Mouse (Mus musculus): ENCODE data around the gene P4ha2. TPM values are rescaled to one million over a fixed set of nuclear protein-coding genes. Genes with fewer than 3 reads are reported as not detected.

Gene P4ha2
- total RNA-seq (2014; fragmentation: Nextera tagmentation) (1.4 and 12.9 TPM in 2 replicates), total RNA-seq (2017) (0.65 and 2.5 TPM in 2 replicates)

DNA sequence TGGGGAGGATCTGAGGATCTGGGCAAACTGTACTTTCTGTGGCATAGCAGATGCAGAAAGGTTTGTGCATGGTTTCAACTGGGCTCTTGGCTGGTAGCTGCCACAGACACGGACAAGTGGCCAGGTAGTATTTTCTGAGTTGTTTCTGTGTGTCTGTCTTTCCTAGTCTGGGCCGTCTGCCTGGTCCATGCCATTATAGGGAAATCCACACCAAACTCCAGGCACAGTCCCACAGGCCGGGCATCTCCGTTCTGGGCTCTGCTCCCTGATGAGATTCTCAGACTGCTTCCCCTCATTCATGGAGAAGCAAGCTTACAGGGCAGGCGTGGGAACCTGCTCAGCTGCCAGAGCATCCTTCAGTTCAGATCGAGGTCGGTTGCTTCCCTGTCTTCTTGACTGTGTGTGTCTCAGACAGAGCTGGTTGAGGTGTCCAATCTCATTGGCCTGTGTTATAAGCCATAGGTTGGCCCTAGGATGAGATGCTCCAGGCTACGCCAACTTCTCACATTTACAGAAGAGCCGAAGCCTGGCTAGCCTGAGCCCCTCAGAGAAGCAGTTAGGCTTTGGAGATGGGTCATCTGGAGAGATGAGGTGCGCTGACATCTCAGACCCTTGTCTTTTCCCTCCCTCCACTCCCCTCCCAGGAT, at the start of gene P4ha2:
Gene P4ha2, plus strand, starts transcription at position 51 of the 647 bp plus-strand sequence.
- no peak for ATAC-seq (replicated peaks; ENCODE audit: low FRiP score, low TSS enrichment, poor library complexity, severe bottlenecking)

DNA sequence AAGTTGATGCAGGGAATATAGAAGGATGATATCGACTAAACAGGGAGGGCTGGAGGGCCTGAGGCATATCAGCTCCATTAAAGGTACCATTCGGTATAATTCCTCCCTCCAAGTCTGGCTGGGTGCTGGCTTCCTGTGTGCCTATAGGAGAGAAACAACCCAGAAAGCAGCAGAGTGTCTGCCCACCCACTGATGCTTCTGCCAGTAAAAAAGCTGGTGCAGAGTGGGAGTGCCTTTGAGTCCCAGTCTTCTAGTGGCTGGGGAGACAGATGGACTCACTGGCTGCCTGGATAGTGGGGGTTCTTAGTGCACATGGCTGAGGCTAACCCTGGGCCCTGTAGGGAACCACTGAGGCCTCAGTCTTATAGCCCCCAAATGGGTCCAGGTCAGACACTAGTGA, 49.7 kb upstream of the P4ha2 start:
- ATAC-seq (replicated peaks; ENCODE audit: low FRiP score, low TSS enrichment, poor library complexity, severe bottlenecking), result no peak

DNA sequence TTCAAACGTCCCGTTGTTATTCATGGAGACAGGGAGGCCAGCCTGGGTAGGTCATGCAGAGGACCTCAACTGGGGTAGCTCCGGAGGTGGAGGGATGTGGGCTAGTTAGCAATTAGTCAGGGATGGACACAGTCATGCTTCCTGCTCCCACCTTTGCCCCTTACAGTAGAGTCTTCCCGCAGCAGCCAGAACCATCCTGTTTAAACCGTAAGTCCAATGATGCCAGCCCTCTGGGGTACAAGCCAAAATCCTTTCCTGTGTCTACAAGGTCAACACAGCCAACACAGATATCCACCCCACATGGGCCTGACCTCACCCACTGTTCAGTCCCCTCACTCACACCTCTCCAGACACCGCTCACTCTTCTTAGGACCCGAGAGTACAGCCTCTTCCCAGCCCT, 48.7 kb upstream of the P4ha2 start:
- no peak for ATAC-seq (replicated peaks; ENCODE audit: low FRiP score, low TSS enrichment, poor library complexity, severe bottlenecking)

- ATAC-seq (replicated peaks; ENCODE audit: low FRiP score, low TSS enrichment, poor library complexity, severe bottlenecking), result no peak
Measured at GRCm38 (mm10) chr11:54052128-54052527, 47.8 kb upstream of the P4ha2 start.

- ATAC-seq (replicated peaks; ENCODE audit: low FRiP score, low TSS enrichment, poor library complexity, severe bottlenecking), result peak; percentile 59
Measured at GRCm38 (mm10) chr11:54053090-54053489, 46.8 kb upstream of the P4ha2 start.

GRCm38 (mm10) chr11:54054257-54054656, 45.6 kb upstream of the P4ha2 start:
- peak; percentile 57; the same call in 1 of the 2 replicates for ATAC-seq (replicated peaks; ENCODE audit: low FRiP score, low TSS enrichment, poor library complexity, severe bottlenecking)

- no peak for ATAC-seq (replicated peaks; ENCODE audit: low FRiP score, low TSS enrichment, poor library complexity, severe bottlenecking)
Measured at GRCm38 (mm10) chr11:54056132-54056531, 43.8 kb upstream of the P4ha2 start.

GRCm38 (mm10) chr11:54057428-54057827, 42.5 kb upstream of the P4ha2 start:
- ATAC-seq (replicated peaks; ENCODE audit: low FRiP score, low TSS enrichment, poor library complexity, severe bottlenecking), result no peak

DNA sequence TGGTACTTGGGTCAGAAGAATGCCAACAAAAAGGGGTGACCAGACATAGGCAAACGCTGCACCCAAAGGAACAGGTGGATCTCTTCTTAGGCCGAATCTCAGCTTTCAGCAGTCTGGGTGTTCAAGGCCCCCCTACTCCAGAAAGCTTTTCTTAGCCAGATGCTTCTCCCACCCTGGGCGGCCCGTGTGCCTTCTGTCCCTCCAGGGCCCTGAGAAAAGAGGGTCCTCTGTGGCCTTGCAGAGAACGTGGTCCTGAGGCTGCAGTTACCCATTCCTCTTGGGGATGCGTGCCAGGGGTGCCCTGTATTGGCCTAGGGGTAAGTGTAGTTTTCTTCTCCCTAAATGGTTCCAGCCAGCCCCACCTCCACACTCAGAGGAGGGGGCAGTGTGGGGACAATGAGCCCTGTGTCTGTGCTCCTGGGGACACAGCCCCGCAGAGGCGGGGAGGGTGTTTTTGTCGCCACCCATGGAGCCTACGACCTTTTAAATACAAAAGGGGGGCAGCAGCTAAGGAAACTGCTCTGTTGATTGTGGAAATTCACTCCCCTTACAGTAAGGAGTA, 41.8 kb upstream of the P4ha2 start:
- ATAC-seq (replicated peaks; ENCODE audit: low FRiP score, low TSS enrichment, poor library complexity, severe bottlenecking), result no peak

GRCm38 (mm10) chr11:54058643-54059042, 41.3 kb upstream of the P4ha2 start:
- no peak for ATAC-seq (replicated peaks; ENCODE audit: low FRiP score, low TSS enrichment, poor library complexity, severe bottlenecking)

GRCm38 (mm10) chr11:54059526-54059925, 40.4 kb upstream of the P4ha2 start:
- ATAC-seq (replicated peaks; ENCODE audit: low FRiP score, low TSS enrichment, poor library complexity, severe bottlenecking), result no peak

GRCm38 (mm10) chr11:54060316-54060715, 39.6 kb upstream of the P4ha2 start:
- no peak for ATAC-seq (replicated peaks; ENCODE audit: low FRiP score, low TSS enrichment, poor library complexity, severe bottlenecking)

- no peak for ATAC-seq (replicated peaks; ENCODE audit: low FRiP score, low TSS enrichment, poor library complexity, severe bottlenecking)
Measured at GRCm38 (mm10) chr11:54062086-54062752, 37.7 kb upstream of the P4ha2 start.

- no peak for ATAC-seq (replicated peaks; ENCODE audit: low FRiP score, low TSS enrichment, poor library complexity, severe bottlenecking)
Measured at GRCm38 (mm10) chr11:54062753-54063471, 37.0 kb upstream of the P4ha2 start.

GRCm38 (mm10) chr11:54063472-54063775, 36.5 kb upstream of the P4ha2 start:
- no peak for ATAC-seq (replicated peaks; ENCODE audit: low FRiP score, low TSS enrichment, poor library complexity, severe bottlenecking)

- ATAC-seq (replicated peaks; ENCODE audit: low FRiP score, low TSS enrichment, poor library complexity, severe bottlenecking), result no peak
Measured at GRCm38 (mm10) chr11:54064412-54064978, 35.4 kb upstream of the P4ha2 start.

DNA sequence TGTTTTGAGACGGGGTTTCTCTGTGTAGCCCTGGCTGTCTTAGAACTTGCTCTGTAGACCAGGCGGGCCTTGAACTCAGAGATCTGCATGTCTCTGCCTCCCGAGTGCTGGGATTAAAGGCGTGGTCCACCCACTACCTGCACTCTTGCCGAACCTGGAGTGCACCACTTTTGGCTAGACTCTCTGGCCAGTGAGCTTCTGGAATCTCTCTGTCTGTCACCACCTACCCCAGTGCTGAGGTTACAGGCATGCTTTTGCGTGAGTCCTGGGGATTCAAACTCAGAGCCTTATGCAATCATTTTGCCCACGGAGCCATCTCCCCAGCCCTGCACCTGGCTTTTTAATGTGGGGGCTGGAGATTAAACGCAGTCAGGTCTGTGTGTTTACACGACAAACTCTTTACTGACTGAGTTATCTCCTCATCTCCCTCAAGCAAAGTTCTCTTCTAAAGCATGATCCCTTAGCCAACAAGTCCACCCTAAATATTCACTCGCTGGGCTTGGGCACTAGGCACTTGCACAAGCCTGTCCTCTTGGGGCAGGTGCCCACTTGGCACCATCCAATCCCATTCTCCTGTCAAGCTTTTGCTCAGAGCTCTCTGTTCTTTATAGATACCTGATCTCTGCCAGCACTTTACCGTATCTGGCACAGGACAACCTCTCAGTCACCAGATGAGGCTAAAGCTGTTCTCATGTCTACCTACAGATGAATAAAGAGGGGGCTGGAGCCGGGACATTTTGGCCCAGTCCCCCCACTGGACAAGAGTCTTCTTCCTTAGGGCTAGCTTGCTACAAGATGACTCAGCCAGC, 34.6 kb upstream of the P4ha2 start:
- ATAC-seq (replicated peaks; ENCODE audit: low FRiP score, low TSS enrichment, poor library complexity, severe bottlenecking), result no peak

DNA sequence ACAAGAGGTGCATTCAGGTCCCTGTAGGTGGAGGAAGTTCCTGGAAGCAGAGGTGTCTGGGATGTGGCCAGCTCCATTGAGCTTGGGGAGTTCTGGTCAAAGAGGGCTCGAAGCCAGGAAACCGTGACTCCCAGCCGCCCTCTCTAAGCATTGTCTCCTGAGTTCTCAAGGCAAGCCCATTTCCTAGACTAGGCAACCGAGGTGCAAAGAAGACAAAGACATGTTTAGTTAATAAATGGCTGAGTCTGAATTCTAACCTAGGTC, 34.0 kb upstream of the P4ha2 start:
- ATAC-seq (replicated peaks; ENCODE audit: low FRiP score, low TSS enrichment, poor library complexity, severe bottlenecking), result no peak

DNA sequence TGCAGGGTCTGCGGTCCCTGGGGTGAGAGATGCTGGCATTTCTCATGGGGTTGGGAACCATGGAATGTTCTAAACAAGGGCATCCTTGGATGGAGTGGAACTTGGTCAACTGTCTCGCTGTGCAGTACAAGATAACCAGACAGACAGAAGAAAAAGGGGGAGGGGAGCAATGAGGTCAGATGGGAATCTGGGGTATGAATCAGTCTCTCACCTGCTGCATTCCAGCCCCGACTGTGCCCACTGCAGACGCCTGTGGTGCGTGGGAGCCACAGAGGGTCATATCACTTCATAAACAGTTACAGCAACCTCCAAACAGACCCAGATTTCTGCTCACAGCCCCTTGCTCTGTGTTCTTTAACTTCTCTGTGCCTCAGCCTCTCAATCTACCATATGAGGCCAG, 33.5 kb upstream of the P4ha2 start:
- no peak for ATAC-seq (replicated peaks; ENCODE audit: low FRiP score, low TSS enrichment, poor library complexity, severe bottlenecking)
